Mouse (Mus musculus) forebrain, embryonic 16.5 days (tissue): ENCODE results near the gene Blnk. TPM values are rescaled to one million over a fixed set of nuclear protein-coding genes. Genes with fewer than 3 reads are reported as not detected.
A peak's percentile ranks its signal among the peaks of the same experiment; 100 is the strongest.

Source experiments
- ATAC-seq: fragments of 200-750 bp; cut with Nextera tagmentation; 2 replicates; pipeline ENCODE4 v1.8.0; 2017; ENCODE audit warnings: mild to moderate bottlenecking, moderate library complexity
- H3K27ac ChIP-seq: fragments of 300-500 bp; sonication (generic); 2 replicates; pipeline ENCODE4 v1.5.1; 2014; ENCODE audit warnings: low read length, control low read depth
- H3K27me3 ChIP-seq: fragments of 300-500 bp; sonication (generic); replicated peaks from 2 replicates; pipeline ENCODE4 v1.6.1; 2014; ENCODE audit warnings: low read length; ENCODE audit not compliant: control insufficient read depth, insufficient read depth
- H3K36me3 ChIP-seq: fragments of 300-500 bp; sonication (generic); 2 replicates; pipeline ENCODE4 v1.6.1; 2014; ENCODE audit not compliant: control insufficient read depth, insufficient read depth
- H3K4me1 ChIP-seq: fragments of 300-500 bp; sonication (generic); replicated peaks from 2 replicates; pipeline ENCODE4 v1.6.1; 2014; ENCODE audit warnings: low read length; ENCODE audit not compliant: control insufficient read depth, insufficient read depth
- H3K4me2 ChIP-seq: fragments of 300-500 bp; sonication (generic); 2 replicates; pipeline ENCODE4 v1.6.1; 2014; ENCODE audit warnings: mild to moderate bottlenecking, low read length, control low read depth
- H3K4me3 ChIP-seq: fragments of 300-500 bp; sonication (generic); replicated peaks from 2 replicates; pipeline ENCODE4 v1.5.1; 2014; ENCODE audit warnings: mild to moderate bottlenecking, low read length, control low read depth
- H3K9ac ChIP-seq: fragments of 300-500 bp; sonication (generic); replicated peaks from 2 replicates; pipeline ENCODE4 v1.6.1; 2014; ENCODE audit warnings: low read depth, low read length, control low read depth
- H3K9me3 ChIP-seq: fragments of 300-500 bp; sonication (generic); 2 replicates; pipeline ENCODE4 v1.6.1; 2016; ENCODE audit warnings: low read length; ENCODE audit not compliant: control insufficient read depth
- WGBS: fragments of 180-500 bp; shearing (Covaris S2); extraction: QIAGEN DNeasy Blood & Tissue Kit; methylation state at CpG from one replicate; pipeline ENCODE4 v1.1.7; 2014; 5-methylcytosine and 5-hydroxymethylcytosine counted together
- polyA plus RNA-seq: library from polyadenylated mRNA; unstranded; fragments of >200 nt; fragmentation: Nextera tagmentation; extraction: Ambion mirVana; gene quantifications from 2 replicates; pipeline ENCODE4 v1.2.1, GENCODE M21; 2015

Gene Blnk
- polyA plus RNA-seq, 1 experiment from 2014 or later, result 0.56 TPM

DNA sequence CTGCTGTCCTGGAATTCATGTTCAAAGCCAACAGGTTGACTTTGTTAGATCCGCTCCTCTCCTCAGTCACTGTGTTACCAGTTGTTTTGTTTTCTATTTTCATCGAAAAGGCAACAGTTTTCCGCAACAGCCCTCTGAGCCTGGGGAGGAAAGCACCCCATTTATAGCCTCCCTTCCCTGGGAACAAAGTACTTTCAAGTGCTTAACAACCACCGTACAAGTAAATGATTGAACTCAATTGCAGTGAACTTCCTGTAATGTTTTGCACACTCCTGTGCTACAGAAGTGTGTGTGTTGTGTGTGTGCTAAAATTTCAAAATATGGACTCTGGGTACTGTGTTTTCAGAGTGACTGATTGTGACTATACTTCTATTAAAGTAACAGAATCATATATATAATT, 13.4 kb upstream of the Blnk start:
- no peak overlapping the region for H3K4me3 ChIP-seq
- H3K4me2 ChIP-seq, result no peak overlapping the region
- no peaks in the 10 kb centered on the region for H3K9me3 ChIP-seq
- ATAC-seq, result no peak
- no peak overlapping the region for H3K9ac ChIP-seq
- no peaks in the 10 kb centered on the region for H3K4me1 ChIP-seq
- WGBS, result 87% methylated on average over 4 of the region's 4 CpGs
- H3K27ac ChIP-seq, result no peak overlapping the region
- H3K36me3 ChIP-seq, result no peaks in the 10 kb centered on the region
- no peaks in the 10 kb centered on the region; the same call in 1 of the 2 replicates for H3K27me3 ChIP-seq

DNA sequence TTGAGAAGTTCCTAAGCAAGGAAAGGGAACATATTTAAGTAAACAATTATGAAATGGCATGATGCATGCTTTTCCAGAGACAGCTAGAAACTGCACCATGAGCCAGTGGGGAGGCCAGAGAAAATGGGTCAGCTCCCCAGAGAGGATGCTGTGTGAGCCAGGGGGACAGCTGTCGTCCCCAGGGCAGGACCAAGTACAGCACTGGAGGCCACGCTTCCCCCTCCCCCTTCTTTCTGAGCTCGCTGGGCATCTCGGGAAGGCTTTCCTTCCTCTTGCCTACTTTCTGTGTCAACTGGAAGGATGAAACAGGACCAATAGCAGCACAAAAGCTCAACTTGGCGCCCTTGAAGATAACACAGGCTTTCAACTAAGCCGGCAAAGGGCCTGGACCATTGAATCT, 13.0 kb upstream of the Blnk start:
- Histone ChIP-seq H3K36me3 (no peaks in the 10 kb centered on the region), H3K4me1 (no peaks in the 10 kb centered on the region), H3K4me3 (no peak overlapping the region), H3K9ac (no peak overlapping the region), H3K27ac (no peak overlapping the region), H3K4me2 (no peak overlapping the region), H3K9me3 (no peaks in the 10 kb centered on the region), H3K27me3 (no peaks in the 10 kb centered on the region)
- WGBS, result 41% methylated on average over 6 of the region's 6 CpGs
- ATAC-seq, result no peak

DNA sequence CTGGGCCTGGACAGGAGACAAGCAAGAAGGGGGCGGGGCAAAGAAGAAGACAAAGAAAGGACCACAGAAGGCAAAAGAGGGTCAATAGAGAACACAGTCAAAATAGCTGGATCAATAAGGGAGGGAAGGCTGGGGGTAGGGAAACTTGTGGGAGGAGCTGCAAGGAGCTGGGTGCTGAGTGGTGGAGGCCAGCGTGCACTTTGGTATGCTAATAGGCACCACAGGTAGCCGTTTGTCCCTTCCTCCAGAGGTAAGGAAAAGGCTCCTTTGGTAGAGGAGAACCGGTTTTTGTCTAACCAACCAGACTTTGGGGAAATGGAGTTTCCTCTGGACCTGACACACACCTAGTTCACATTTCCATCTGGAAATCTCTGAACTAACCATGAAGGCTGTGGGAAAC, 12.3 kb upstream of the Blnk start:
- Histone ChIP-seq H3K27me3 (no peaks in the 10 kb centered on the region), H3K27ac (no peak overlapping the region), H3K4me3 (no peak overlapping the region), H3K4me1 (no peaks in the 10 kb centered on the region), H3K4me2 (no peak overlapping the region), H3K9ac (no peak overlapping the region), H3K9me3 (no peaks in the 10 kb centered on the region), H3K36me3 (no peaks in the 10 kb centered on the region)
- 6% methylated on average over 4 of the region's 4 CpGs for WGBS
- ATAC-seq, result no peak

DNA sequence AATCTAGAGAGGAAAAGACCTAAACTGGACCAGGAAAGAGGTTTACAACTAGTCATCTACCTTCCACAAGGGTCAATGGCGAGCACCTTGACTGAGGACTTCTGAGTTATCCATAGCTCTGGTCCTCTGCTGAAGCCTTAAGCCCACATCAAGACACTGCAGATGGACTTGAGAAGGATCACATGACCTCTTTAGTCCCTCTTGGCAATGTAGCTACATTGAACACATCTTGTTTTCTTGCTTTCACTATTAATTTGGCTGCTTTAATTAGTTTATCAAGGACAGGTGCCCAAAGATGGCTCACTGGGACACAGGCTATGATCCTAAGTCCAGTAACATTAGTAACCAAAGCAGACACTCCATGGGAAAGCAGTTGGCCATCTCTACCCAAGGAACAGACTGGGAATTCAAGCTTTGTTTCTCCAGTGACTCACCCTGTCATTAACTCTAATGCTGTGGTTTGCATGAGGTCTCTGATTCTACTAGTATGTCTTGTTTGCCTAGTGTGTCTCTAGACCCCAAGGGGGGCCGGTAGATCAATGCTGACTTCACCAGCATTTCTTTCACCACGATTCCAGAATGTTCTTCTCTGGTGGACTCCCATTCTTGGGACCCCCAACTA, 9.5 kb upstream of the Blnk start:
- H3K4me3 ChIP-seq, result no peak overlapping the region
- no peak for ATAC-seq
- no peaks in the 10 kb centered on the region for H3K27me3 ChIP-seq
- no peaks in the 10 kb centered on the region for H3K4me1 ChIP-seq
- WGBS, result 90% methylated on average over 3 of the region's 3 CpGs
- no peak overlapping the region for H3K4me2 ChIP-seq
- no peaks in the 10 kb centered on the region for H3K9me3 ChIP-seq
- H3K27ac ChIP-seq, result no peak overlapping the region
- H3K9ac ChIP-seq, result no peak overlapping the region
- no peaks in the 10 kb centered on the region for H3K36me3 ChIP-seq

DNA sequence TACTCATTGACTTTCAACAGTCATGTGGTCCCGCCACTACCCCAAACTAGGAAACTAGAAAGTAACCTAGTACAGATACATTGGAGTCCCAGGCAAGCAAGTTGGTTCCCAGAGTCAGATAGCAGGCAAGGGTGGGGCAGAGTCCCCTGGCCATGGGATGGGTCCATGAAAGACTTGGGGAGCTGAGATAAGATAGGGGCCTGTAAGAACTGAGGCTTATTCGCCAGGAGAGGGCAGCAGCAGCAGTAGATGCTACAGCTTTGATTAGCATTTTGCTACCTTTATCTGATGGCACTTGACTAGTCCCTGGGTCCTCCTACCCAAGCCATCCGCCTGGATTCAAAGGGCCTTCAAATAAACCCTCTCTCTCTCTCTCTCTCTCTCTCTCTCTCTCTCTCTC, 5.2 kb upstream of the Blnk start:
- H3K36me3 ChIP-seq, result no peaks in the 10 kb centered on the region
- H3K9me3 ChIP-seq, result no peaks in the 10 kb centered on the region
- no peaks in the 10 kb centered on the region for H3K27me3 ChIP-seq
- no peak overlapping the region for H3K27ac ChIP-seq
- 63% methylated on average over 3 of the region's 3 CpGs for WGBS
- no peaks in the 10 kb centered on the region for H3K4me1 ChIP-seq
- no peak overlapping the region for H3K4me2 ChIP-seq
- ATAC-seq, result no peak
- no peak overlapping the region for H3K9ac ChIP-seq
- H3K4me3 ChIP-seq, result no peak overlapping the region

DNA sequence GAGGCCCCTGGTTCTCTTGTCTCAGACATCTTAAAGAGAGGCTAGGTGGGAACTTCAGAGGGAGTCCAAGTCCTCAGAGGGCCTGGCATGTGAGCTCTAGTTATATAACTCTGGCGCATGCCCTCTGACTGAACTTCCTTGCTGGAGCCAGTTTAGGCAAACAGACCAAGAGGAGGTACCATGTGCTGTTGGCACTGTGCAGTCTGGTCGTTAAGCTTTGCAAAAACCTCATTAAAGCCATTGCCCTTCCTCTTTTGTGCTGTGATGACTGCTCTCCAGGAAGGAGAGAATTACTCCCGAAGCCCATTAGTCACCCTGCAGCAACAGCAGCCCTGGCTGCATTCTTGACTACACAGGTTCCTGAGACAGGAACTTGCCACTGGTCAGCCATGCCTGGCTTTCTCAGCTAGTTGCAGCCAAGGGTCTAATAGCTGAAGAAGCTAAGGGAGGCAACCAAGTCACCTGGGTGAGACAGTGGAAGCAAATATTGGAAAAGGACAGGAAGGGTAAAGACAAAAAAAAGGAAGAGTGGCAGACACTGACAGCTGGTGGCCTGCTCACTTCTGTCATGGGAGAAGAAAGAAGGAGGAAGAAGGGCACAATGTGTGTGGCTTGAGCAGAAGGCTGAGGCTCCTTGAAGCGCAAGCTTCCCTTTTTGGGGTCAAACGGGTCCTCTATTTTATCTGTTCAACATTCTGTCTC, 4.3 kb upstream of the Blnk start:
- no peak overlapping the region for H3K9ac ChIP-seq
- 52% methylated on average over 5 of the region's 5 CpGs for WGBS

DNA sequence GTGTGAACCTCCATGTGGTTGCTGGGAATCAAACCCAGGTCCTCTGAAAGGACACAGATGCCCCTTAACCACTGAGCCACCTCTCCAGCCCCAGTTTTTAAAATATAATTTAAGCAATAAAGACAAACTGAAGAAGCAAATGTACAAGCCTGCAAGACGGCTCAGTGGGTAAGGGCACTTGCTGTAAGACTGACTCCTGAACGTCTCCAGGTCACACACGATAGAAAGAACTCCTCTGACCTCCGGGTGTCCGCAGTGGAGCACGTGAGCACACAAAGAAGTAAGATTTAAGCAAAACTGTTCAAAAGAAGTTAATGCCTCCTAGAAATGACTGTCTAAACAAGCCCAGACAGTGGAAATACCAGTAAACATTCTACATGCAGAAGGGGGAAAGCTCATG, 2.4 kb upstream of the Blnk start:
- no peak overlapping the region for H3K9ac ChIP-seq
- ATAC-seq, result no peak
- H3K4me3 ChIP-seq, result no peak overlapping the region
- no peaks in the 10 kb centered on the region for H3K36me3 ChIP-seq
- WGBS, result 89% methylated on average over 6 of the region's 6 CpGs
- no peaks in the 10 kb centered on the region for H3K9me3 ChIP-seq
- H3K27me3 ChIP-seq, result no peaks in the 10 kb centered on the region
- no peak overlapping the region for H3K4me2 ChIP-seq
- peaks cover 6% of the 10 kb centered on the region; the same call in 1 of the 2 replicates for H3K4me1 ChIP-seq
- no peak overlapping the region for H3K27ac ChIP-seq

More for the DNA sequence above, 4.3 kb upstream of the Blnk start:
- Histone ChIP-seq H3K4me2 (no peak overlapping the region), H3K4me3 (no peak overlapping the region), H3K27me3 (no peaks in the 10 kb centered on the region), H3K27ac (no peak overlapping the region), H3K9me3 (no peaks in the 10 kb centered on the region), H3K4me1 (peaks cover 3% of the 10 kb centered on the region; the same call in 1 of the 2 replicates), H3K36me3 (no peaks in the 10 kb centered on the region)
- no peak for ATAC-seq

DNA sequence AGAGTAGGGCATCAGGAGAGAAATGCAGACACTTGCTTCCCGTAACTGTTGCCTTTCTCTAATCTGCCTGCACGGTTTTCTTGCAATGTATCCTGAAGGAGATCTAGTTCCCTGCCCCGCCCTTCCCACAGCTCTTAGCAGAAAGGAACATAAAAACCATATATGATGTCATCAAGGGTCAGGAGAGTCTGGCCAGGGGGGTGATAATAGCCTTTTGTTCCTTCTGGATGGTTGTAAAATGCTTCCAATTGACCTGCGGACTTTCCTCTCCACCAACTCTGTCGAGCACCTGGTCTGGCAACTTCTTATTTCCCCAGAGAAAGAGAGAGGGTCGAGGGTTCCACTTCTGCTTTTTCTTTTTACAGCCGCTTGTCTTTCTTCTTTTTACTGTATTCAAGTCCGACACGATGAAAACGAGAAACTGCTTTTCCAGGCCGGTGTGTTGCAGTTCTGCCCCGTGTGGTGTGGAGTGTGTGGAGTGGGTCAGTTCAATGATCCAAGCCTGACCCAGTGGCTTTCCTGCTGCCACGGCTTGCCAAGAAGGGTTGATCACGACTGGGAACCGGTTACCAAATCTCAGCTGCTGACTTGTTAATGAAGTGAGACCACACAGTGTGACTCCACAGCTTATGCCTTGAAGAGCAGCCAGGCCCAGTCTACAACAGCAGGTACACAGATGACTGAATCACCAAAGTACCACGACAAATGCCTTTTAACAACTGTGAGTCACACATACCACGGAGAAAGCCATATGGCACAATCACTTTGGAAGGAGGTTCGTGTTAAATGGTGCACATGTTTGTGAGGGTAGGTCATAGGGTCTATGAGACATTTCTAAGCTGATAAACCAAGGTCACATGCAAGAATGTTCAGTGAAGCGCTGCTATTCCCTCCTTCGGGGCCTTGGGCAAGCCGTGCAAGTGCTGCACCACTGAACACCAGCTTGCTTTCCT, 1.4 kb upstream of the Blnk start:
- Histone ChIP-seq H3K9me3 (no peaks in the 10 kb centered on the region), H3K27me3 (no peaks in the 10 kb centered on the region), H3K4me3 (no peak overlapping the region), H3K36me3 (no peaks in the 10 kb centered on the region), H3K27ac (no peak overlapping the region), H3K9ac (no peak overlapping the region), H3K4me1 (peaks cover 6% of the 10 kb centered on the region; the same call in 1 of the 2 replicates), H3K4me2 (no peak overlapping the region)
- 59% methylated on average over 21 of the region's 21 CpGs for WGBS
- peak; percentile 68; the same call in 1 of the 2 replicates for ATAC-seq

DNA sequence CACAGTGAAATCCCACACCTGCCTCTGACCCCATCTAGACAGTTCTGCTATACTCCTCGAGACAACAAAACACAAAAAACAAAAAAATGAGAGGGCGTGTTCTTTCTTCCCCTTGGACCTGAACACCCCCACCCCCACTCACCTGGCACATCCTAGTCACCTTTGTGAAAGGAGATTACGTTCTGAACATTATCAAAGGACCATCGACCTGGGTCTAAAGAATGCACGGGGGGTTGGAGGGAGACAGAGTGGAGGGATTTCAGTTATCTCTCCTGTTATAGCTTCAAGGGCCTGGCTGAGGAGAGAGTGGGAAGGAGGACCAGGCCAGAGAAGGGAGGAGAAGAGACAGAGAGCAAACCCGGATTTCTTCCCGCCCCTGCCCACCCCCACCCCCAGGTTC, 576 bp upstream of the Blnk start:
- no peak for ATAC-seq
- WGBS, result 72% methylated on average over 7 of the region's 7 CpGs
- no peak overlapping the region for H3K9ac ChIP-seq
- no peaks in the 10 kb centered on the region for H3K36me3 ChIP-seq
- H3K9me3 ChIP-seq, result no peaks in the 10 kb centered on the region
- H3K4me3 ChIP-seq, result no peak overlapping the region
- no peaks in the 10 kb centered on the region for H3K27me3 ChIP-seq
- no peak overlapping the region for H3K27ac ChIP-seq
- H3K4me2 ChIP-seq, result no peak overlapping the region
- peaks cover 6% of the 10 kb centered on the region; the same call in 1 of the 2 replicates for H3K4me1 ChIP-seq
